Mouse (Mus musculus) heart, embryonic 16.5 days (tissue): ENCODE measurements around the gene Ccsap. TPM values are rescaled to one million over a fixed set of nuclear protein-coding genes. Genes with fewer than 3 reads are reported as not detected.

Experiments used
- ATAC-seq: fragments of 200-750 bp; cut with Nextera tagmentation; replicated peaks from 2 replicates; pipeline ENCODE4 v1.8.0; 2017; ENCODE audit warnings: moderate number of reproducible peaks; ENCODE audit not compliant: insufficient read depth, low FRiP score; ENCODE audit errors: extremely low read depth
- H3K27ac ChIP-seq: fragments of 300-500 bp; sonication (generic); 2 replicates; pipeline ENCODE4 v1.5.1; 2014; ENCODE audit warnings: mild to moderate bottlenecking, low read length, control low read depth, moderate library complexity
- H3K27me3 ChIP-seq: fragments of 300-500 bp; sonication (generic); 2 replicates; pipeline ENCODE4 v1.6.1; 2014; ENCODE audit warnings: low read length, mixed read lengths; ENCODE audit not compliant: control insufficient read depth, insufficient read depth
- H3K36me3 ChIP-seq: fragments of 300-500 bp; sonication (generic); 2 replicates; pipeline ENCODE4 v1.6.1; 2014; ENCODE audit not compliant: control insufficient read depth, insufficient read depth
- H3K4me1 ChIP-seq: fragments of 300-500 bp; sonication (generic); 2 replicates; pipeline ENCODE4 v1.6.1; 2014; ENCODE audit warnings: low read length, mixed read lengths; ENCODE audit not compliant: control insufficient read depth, insufficient read depth
- H3K4me2 ChIP-seq: fragments of 300-500 bp; sonication (generic); 2 replicates; pipeline ENCODE4 v1.6.1; 2014; ENCODE audit warnings: low read depth, mild to moderate bottlenecking, control low read depth, low read length
- H3K4me3 ChIP-seq: fragments of 300-500 bp; sonication (generic); 2 replicates; pipeline ENCODE4 v1.5.1; 2014; ENCODE audit warnings: mild to moderate bottlenecking, control low read depth, low read length
- H3K9ac ChIP-seq: fragments of 300-500 bp; sonication (generic); 2 replicates; pipeline ENCODE4 v1.6.1; 2014; ENCODE audit warnings: low read length, control low read depth
- H3K9me3 ChIP-seq: fragments of 300-500 bp; sonication (generic); replicated peaks from 2 replicates; pipeline ENCODE4 v1.6.1; 2016; ENCODE audit warnings: low read length; ENCODE audit not compliant: control insufficient read depth
- WGBS: fragments of 180-500 bp; shearing (Covaris S2); extraction: QIAGEN DNeasy Blood & Tissue Kit; methylation state at CpG from one replicate; pipeline ENCODE4 v1.1.7; 2014; 5-methylcytosine and 5-hydroxymethylcytosine counted together
- polyA plus RNA-seq: library from polyadenylated mRNA; unstranded; fragments of >200 nt; fragmentation: Nextera tagmentation; extraction: Ambion mirVana; gene quantifications from 2 replicates; pipeline ENCODE4 v1.2.1, GENCODE M21; 2015

The Ccsap gene
- polyA plus RNA-seq, 1 experiment from 2014 or later: 2.7 TPM

GRCm38 (mm10) chr8:123866971-123867370 lies 7.0 kb upstream of the Ccsap start:
- WGBS: 29% methylated on average over 5 of the region's 5 CpGs

GRCm38 (mm10) chr8:123865786-123866185 lies 5.8 kb upstream of the Ccsap start:
- peaks cover 6% of the 10 kb centered on the region; the same call in 1 of the 2 replicates for H3K27me3 ChIP-seq
- no peak overlapping the region for H3K4me3 ChIP-seq
- H3K27ac ChIP-seq: no peak overlapping the region
- WGBS: 66% methylated on average over 7 of the region's 7 CpGs
- H3K4me1 ChIP-seq: no peaks in the 10 kb centered on the region
- no peaks in the 10 kb centered on the region for H3K9me3 ChIP-seq
- H3K4me2 ChIP-seq: no peak overlapping the region
- ATAC-seq: no peak
- no peak overlapping the region for H3K9ac ChIP-seq
- no peaks in the 10 kb centered on the region for H3K36me3 ChIP-seq

More at GRCm38 (mm10) chr8:123866971-123867370, 7.0 kb upstream of the Ccsap start:
- ATAC-seq: no peak; the same call in 1 of the 2 replicates
- Histone ChIP-seq H3K27ac (no peak overlapping the region), H3K9me3 (no peaks in the 10 kb centered on the region), H3K27me3 (peaks cover 6% of the 10 kb centered on the region; the same call in 1 of the 2 replicates), H3K4me3 (no peak overlapping the region), H3K4me2 (no peak overlapping the region), H3K4me1 (no peaks in the 10 kb centered on the region), H3K9ac (no peak overlapping the region), H3K36me3 (no peaks in the 10 kb centered on the region)

GRCm38 (mm10) chr8:123860386-123860785 lies 377 bp upstream of the Ccsap start:
- 70% methylated on average over 4 of the region's 4 CpGs for WGBS
- Histone ChIP-seq H3K4me2 (peak overlapping the region; percentile 79), H3K9me3 (no peaks in the 10 kb centered on the region), H3K4me1 (peaks cover 6% of the 10 kb centered on the region), H3K36me3 (no peaks in the 10 kb centered on the region), H3K27me3 (peaks cover 6% of the 10 kb centered on the region; the same call in 1 of the 2 replicates), H3K4me3 (no peak overlapping the region; the same call in 1 of the 2 replicates), H3K9ac (no peak overlapping the region), H3K27ac (no peak overlapping the region)
- no peak for ATAC-seq

DNA sequence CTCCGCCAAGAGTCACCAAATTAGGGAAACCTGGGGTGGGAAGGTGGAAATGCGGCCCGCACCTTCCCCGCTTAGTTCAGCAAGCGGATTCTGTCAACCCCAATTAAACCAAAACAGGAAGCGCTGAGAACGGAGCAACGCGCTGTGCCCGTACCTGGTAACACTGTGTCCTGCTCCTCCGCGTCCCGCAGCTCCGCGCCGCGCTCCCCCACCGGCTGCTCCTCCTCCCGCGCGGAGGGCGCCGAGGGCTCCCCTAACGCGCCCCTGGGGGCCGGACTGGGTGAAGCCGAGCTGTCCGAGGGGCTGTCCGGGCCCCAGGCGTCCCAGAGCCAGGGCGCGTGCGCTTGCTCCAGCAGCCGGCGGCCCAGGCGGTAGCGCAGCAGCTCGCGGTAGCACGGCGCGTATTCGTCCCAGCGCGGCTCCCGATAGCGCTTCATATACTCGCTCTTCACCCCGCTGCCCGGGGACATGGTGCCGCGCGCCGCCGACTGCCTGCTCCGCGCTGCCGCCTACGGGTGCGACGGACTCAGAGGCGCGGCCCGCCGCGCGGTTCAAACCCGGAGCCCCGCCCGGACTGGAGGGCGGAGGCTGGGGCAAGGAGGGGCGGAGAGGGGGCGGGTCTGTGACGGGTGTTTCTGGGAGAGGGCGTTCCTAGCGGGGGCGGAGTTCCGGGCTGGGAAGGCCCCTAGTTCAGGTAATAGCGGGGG lies 915 bp downstream of the Ccsap start:
- peak overlapping the region; percentile 86 for H3K4me3 ChIP-seq
- peak overlapping the region; percentile 81 for H3K9ac ChIP-seq
- peak; percentile 99 for ATAC-seq
- WGBS: under 1% methylated on average over 79 of the region's 79 CpGs
- no peaks in the 10 kb centered on the region for H3K36me3 ChIP-seq
- peaks cover 6% of the 10 kb centered on the region; the same call in 1 of the 2 replicates for H3K27me3 ChIP-seq
- H3K4me2 ChIP-seq: peak overlapping the region; percentile 79
- H3K27ac ChIP-seq: peak overlapping the region; percentile 40; the same call in 1 of the 2 replicates
- H3K4me1 ChIP-seq: peaks cover 6% of the 10 kb centered on the region
- peaks cover 2% of the 10 kb centered on the region; the same call in 1 of the 2 replicates for H3K9me3 ChIP-seq

GRCm38 (mm10) chr8:123858574-123858940 lies 1.5 kb downstream of the Ccsap start:
- Histone ChIP-seq H3K9me3 (peaks cover 2% of the 10 kb centered on the region; the same call in 1 of the 2 replicates), H3K4me2 (peak overlapping the region; percentile 79), H3K9ac (peak overlapping the region; percentile 81), H3K4me3 (peak overlapping the region; percentile 86), H3K36me3 (no peaks in the 10 kb centered on the region), H3K27me3 (peaks cover 6% of the 10 kb centered on the region; the same call in 1 of the 2 replicates), H3K27ac (no peak overlapping the region), H3K4me1 (peaks cover 6% of the 10 kb centered on the region)
- 1% methylated on average over 17 of the region's 17 CpGs for WGBS
- ATAC-seq: no peak

DNA sequence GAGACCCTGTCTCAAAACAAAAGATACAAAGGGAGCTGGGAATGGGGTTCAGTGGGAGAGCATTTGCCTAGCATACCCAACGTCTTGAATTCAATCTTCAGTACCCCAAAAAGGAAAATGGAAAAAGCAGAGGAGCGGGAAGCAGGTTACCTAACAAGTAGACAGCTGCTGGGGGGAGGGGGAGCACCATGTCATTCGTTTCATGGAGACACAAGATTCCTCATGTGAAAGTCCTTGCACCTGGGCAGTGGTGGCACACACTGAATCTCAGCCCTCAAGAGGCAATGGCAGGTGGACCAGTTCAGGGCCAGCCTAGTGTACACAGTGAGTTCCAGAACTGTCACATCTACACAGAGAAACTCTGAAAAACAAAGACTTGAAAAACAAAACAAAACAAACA lies 2.6 kb downstream of the Ccsap start:
- H3K4me1 ChIP-seq: peaks cover 6% of the 10 kb centered on the region
- no peak overlapping the region for H3K9ac ChIP-seq
- no peak for ATAC-seq
- 85% methylated on average over 3 of the region's 3 CpGs for WGBS
- no peak overlapping the region for H3K4me3 ChIP-seq
- no peaks in the 10 kb centered on the region for H3K36me3 ChIP-seq
- no peaks in the 10 kb centered on the region; the same call in 1 of the 2 replicates for H3K27me3 ChIP-seq
- H3K27ac ChIP-seq: no peak overlapping the region
- H3K9me3 ChIP-seq: peaks cover 2% of the 10 kb centered on the region; the same call in 1 of the 2 replicates
- H3K4me2 ChIP-seq: no peak overlapping the region

GRCm38 (mm10) chr8:123854733-123855475 lies 5.1 kb downstream of the Ccsap start:
- H3K27ac ChIP-seq: no peak overlapping the region
- H3K4me2 ChIP-seq: no peak overlapping the region

DNA sequence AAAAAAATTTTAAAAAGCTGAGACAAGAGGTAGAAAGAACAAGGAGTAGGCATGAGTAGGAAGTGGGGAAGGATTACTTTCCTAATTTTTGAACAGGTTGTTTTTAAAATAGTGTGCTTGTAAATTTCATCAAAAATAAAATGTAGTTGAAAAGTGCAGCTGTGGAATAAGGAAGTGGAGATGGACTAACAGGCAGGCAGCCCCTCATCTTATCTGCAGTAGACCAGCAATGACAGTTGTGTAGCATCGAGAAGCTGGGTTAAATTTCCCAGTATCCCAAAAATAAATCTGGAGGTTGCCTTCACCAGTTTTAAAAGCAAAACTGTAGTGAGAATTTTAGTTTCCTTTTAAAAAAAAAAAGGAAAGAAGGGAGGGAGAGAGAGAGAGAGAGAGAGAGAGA lies 5.8 kb downstream of the Ccsap start:
- H3K4me1 ChIP-seq: peaks cover 6% of the 10 kb centered on the region
- no peak overlapping the region for H3K27ac ChIP-seq
- no peak for ATAC-seq
- H3K9me3 ChIP-seq: peaks cover 2% of the 10 kb centered on the region; the same call in 1 of the 2 replicates
- no peak overlapping the region for H3K4me3 ChIP-seq
- no peaks in the 10 kb centered on the region for H3K27me3 ChIP-seq
- no peak overlapping the region for H3K9ac ChIP-seq
- no peaks in the 10 kb centered on the region for H3K36me3 ChIP-seq
- H3K4me2 ChIP-seq: no peak overlapping the region
- 73% methylated on average over 1 of the region's 1 CpGs for WGBS

More at GRCm38 (mm10) chr8:123854733-123855475, 5.1 kb downstream of the Ccsap start:
- Histone ChIP-seq H3K4me3 (no peak overlapping the region), H3K9me3 (peaks cover 2% of the 10 kb centered on the region; the same call in 1 of the 2 replicates), H3K27me3 (no peaks in the 10 kb centered on the region), H3K9ac (no peak overlapping the region), H3K4me1 (peaks cover 6% of the 10 kb centered on the region), H3K36me3 (no peaks in the 10 kb centered on the region)
- WGBS: 81% methylated on average over 9 of the region's 9 CpGs
- ATAC-seq: no peak

- 80% methylated on average over 5 of the region's 5 CpGs for WGBS
- Histone ChIP-seq H3K9me3 (peaks cover 2% of the 10 kb centered on the region; the same call in 1 of the 2 replicates), H3K4me3 (no peak overlapping the region), H3K4me2 (no peak overlapping the region), H3K27ac (no peak overlapping the region), H3K9ac (no peak overlapping the region), H3K27me3 (no peaks in the 10 kb centered on the region), H3K4me1 (no peaks in the 10 kb centered on the region), H3K36me3 (no peaks in the 10 kb centered on the region)
- ATAC-seq: no peak
Measured at GRCm38 (mm10) chr8:123851590-123851989, 8.4 kb downstream of the Ccsap start.
